Mouse (Mus musculus): ENCODE data around the gene Coro2b.

The Coro2b gene

DNA sequence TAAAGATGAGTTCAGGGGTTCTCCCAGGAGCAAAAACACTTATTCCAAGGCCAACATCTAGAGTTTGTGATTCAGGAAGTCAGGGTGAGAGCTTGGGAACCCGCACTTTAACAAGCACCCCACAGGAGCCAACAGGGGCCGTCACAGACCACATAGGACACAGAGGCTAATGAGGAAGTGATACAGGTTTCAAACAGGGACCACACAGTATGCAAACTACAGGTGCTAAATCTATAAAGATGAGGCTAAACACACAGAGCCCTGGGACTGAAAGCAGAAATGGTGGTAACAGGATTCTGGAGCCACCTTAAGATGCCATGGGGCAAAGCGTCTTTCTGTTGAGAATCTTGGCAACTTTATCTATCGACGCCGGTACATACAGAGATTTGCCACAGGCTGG, 27.2 kb downstream of the Coro2b start:
- DNase-seq, result no peak

DNA sequence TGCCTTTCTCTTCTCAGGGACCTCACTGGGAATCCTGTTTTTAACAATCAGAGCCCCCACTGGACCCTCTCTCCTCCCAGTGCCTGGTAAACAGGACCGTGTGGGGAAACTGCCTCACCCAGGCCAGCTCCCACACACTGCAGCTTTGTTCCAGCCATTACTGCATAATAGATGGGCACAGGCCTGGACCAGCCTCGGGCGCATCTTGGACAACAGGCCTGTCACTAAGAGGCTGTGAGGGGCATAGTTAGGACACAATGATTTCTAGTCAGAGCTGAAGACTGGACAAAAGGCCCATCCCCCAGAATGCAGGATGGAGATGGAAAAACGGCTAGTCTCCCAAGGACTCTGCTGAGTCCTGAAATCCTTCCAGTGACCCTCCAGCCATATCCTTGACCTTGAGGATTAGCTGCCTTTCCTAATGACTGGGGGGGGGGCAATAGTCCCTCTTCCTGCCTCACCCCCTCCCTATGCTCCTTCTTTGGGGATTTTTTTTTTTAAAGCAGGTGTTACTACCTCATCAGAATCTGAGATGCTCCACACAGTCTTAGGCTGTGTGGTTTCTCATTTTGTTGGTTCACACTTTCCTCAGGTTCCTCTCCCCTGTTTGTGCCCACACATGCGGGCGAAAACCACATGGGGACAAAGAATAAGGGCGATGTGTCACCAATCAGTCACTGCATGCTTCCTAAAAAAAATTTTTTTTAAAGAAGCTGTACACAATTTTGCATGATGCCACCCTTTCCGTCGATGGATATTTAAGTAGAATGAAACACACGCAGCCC, 27.9 kb downstream of the Coro2b start:
- no peak for DNase-seq

DNA sequence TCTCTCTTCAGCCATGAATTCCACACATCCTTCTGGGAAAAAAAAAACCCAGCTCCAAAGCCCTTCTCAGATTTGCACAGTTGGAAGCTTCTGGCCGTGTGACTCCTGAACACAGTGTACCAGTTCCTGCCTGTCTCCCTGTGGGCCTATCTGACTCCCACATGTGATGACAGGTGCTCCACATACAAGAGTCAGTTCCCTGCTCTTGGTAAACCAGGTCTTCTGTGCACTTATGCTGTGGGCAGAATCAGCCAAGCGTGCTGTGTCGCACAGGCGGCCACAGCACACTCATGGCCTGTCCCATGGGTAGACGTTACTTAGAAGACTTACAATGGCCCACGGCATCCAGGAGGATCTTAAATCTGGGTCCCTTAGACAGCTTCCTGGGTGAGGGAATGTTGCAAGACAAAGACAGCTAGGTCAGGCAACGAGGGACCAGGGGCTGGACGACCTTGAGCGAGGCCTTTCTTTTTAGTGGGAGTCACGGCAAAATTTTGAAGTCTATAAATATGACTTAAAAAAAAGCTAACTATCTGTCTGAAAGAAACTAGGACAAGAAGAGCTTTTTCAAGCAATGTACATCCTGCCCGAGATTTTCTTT, 30.3 kb downstream of the Coro2b start:
- no peak for DNase-seq

DNA sequence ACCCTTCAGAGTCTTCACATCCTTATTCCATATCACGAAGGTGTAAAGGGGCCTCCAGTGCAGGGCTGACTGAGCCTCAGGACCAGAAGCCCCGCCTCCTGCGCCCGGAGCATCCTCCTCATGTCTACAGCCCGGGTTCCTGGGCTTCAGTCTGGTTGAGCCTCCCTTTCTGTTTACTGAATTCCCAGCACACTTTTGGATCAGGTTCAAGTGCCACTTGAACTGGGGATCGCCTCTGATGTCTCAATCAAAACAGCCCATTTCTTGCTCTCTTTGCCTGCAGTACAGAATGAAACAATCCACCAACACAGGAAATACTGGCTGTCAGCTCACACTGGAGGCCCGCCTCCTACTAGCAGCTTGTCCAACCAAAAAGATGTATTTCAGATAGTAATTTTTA, 32.7 kb downstream of the Coro2b start:
- DNase-seq, result no peak

DNA sequence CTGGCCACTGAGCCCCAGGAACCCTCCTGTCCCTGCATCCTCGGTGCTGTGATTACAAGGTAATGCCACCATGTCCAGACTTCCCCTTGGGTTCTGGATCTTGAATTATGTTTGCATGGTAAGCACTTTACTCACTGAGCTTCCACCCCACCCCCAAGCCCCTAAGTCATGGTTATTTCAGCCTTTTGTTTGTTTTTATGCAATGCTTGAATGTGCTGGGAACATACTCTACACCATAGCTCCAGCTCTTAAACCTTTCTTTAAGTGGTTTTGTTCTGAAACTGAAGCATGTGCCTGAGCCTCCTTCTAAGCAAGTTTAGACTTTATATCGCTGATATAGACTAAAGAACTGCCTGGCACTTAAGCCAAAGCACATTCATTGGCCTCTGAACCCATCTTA, 34.5 kb downstream of the Coro2b start:
- no peak for DNase-seq

DNA sequence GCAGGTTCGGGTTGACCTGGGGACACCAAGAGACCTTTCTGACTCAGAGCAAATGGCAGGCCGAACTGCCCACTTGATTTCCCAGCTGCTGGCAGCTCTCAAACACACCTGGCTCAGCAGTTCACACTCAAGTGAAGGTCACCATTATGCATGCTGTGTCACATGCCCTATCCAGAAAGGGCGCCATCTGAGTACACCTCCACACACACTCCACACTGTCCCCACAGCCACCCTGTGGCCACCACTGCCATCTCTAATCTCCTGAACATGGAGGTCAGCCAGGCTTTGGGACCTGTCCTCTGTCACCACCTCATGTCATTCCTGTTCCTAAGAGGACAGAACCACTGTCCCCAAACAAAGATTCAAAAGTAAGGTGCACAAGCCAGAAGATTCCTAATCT, 35.3 kb downstream of the Coro2b start:
- peak; percentile 96 for DNase-seq

DNA sequence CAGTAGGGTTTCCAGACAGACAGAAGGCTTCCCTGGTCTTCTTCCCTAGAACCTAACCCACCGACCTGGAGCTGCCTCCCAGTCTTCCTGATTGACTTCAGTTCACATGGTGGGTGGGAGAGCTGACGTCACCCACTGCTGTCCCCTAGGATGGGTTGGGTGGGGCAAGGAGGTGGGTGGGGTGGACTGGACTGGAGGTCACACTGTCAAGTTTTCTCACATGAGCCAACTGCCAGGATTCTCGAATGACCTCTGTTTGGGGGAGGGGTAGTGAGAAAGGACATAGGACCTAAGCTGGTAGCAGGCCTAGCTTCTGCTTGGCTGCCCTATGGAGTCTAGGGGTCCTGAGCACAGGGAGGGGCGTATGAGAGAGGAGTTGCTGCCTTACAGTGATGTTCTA, 36.8 kb downstream of the Coro2b start:
- no peak for DNase-seq

DNA sequence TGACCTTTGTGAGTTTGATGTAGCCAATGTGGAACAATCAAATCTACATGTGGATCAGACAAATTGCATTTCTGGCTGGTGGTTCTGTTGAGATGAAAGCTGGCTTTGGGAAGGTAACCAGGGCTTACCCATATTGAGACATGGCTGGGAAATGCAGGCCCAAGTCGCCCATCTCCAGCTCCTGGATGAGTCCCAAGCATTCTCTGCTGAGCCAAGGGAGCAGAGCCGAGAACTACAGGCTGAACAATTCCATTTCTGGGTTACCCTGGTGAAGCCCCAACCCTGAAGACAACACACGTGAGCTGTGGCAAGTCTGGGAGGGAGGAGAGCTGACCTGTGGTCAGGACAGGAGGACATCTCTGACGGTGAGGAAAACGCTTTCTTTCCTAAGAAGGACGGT, 37.9 kb downstream of the Coro2b start:
- DNase-seq, result peak; percentile 80

DNA sequence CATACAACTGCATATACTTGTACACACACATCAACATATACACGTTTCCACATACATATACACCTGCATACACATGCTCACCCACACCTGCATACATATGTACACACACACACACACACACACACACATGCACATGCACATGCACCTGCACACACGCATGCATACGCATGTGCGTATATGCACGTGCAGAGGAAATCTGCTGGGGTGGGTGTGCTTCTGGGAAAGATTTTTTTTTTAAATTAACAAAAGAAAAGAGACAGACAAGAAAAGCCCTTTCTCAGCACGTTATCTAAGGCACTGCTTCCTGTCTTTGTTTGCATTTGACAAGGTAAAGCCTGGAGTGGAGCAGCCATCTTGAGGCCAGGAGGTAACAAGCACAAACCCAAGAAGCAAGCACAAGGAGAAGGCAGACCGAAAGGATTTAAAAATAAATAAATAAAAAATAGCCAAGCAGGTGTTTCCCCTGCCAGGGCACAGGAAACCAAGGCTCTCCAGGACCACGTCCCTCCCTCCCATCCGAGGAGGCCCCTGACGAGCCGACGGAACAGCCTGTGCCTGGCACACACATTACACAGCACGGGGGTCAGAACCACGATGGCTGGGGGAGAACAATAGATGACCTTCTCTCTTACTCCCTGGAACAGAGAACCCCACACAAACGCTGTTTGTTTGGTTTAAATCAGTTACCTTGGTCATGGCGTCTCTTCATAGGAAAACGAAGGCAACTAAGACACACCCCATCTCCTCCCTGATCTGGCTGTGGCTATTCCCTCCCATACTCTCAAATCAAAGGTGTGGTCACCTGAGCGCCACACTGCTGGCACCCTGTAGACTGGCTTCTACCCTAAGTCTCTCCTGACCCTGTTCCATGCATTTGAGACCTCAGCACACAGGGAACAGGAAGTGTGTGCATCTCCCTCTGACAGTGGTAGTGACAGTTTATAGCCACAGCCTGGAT, 39.4 kb downstream of the Coro2b start:
- DNase-seq, result peak; percentile 94

DNA sequence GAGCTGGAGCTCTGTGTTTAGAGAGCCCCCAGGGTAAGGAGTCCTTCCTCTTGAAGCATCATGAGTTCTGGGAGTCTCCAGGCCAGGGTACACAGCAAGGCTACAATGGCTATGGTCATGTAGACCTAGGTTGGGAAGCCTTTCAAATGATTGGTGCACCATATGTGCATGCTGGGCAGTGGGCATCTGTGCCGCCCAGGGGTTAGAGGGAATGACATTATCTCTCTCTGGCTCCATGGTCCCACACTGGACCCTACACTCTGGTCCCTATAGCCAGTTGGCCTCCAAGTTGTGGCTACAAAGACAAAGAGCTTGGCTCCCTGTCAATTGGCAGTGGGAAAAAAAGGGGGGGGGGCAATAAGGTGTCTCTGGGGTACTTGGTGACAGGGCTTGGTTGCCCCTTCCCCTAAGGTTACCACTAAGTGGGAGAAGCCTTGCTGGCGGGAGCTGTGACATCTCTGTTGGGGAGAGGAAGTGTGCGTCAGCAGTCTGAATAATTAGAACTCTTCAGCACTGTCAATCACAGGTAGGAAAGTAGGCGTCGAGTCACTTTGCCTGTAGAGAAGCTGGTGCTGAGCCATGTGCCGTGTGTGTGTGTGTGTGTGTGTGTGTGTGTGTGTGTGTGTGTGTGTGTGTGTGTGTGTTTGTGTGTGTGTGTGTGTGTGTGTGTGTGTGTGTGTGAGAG, 44.4 kb downstream of the Coro2b start:
- no peak for DNase-seq

DNA sequence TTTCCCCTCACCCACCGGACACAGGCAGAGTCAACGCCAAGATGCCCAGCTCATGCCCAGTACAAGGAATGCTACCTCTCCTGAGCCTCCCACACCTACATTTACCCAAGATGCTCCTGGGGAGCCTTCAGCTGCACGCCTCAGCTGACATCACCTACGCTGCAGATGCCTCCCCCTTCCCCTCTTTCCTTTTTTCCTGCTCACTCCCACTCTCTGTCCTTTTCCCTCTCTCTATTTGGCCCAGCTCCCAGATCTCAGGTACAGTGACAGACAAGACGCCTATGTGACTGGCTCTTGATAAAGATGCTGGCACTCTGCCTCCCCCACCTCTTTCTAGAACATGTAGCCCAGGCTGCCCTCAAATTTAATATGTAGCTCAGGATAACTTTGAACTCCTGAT, 45.2 kb downstream of the Coro2b start:
- DNase-seq, result no peak

DNA sequence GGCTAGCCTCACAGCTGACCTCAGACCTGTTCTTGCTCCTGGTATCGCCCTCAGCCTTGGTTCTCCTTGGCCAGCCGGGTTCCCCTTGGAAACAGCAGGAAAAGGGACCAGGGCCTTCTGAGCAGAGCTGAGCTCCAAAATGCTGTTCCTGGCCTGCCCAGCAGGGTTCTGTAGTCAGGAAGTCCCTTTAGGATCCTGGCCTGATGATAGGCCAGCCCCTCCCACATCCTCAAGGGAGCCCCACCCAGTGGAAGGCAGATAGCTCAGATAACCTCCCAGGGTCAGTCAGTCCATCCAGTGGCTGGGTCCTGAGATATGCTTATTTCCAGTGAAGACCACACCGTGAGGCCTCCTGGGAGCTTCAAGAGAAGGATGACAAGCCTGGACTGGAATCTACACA, 45.7 kb downstream of the Coro2b start:
- peak; percentile 98 for DNase-seq

DNA sequence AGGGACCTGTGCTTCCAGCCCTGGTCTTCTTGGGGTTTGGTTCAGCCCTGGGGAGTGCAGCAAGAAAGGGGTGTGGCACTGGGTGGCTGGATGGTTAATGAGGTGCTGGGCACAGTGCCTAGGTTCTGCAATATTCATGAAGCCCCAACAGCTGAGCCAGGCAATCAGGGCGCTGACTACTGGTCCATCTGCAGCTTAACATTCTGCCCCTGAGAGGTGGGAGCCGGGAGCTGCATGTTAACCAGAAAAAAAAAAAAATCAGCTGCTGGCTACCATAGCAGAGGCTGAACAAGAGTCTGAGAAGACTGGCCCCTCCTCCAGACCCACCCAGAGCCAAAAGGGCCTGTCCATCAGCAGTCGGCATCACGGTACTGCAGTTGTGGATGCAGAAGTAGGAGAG, 52.7 kb downstream of the Coro2b start:
- DNase-seq, result peak; percentile 91

DNA sequence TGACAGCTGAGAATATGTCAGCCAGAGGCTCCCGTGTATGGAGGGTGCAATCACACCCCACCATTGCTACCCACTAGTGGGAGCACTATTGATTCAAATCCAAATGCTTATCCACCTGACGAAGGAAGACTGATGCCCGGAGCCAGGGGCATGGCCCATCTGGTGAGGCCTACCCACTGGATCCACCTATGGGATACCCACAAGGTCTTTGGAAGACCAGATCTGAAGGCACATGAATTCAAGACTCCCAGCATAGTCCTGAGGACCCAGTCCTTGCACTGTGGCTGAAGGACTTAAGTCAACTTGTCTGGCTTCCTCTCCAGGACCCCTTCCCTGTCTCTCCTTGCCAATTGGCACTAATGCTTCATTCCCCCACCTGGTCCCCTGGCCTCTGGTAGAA, 54.1 kb downstream of the Coro2b start:
- peak; percentile 82 for DNase-seq

DNA sequence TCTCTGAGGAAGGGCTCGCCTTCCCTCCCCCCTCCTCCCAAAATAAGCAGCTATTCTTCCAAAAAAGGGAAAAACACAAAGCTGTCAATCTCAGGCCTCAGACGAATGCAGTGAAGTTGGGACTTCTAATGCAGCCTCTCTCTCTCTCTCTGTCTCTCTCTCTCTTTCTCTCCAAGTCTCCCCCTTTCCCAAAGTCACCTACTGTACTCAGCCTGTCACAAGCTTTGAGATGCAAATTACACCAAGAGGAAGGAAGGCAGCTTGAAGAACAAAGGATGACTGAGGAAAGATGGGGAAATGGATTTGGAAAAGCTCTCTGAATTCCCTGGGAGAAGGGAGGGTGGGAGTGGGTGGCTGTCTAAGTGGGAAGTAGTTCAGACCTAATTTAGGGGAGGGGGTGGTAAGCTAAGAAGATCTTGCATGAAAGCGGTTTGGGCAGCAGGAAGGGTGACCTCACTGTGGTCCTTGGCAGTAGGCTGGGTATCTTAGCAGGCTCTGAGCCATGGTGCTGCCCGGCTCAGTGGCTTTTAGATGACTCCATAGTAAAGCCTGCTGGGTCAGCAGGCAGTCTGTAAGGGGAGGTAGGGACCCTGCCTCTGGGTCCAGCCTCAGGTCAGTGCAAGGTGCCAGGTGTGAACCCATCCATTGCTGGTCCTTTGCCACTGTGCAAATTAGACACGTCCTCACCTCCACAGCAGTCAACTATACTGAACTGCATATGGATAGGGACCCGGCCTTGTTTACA, 55.8 kb downstream of the Coro2b start:
- DNase-seq, result peak; percentile 79

DNA sequence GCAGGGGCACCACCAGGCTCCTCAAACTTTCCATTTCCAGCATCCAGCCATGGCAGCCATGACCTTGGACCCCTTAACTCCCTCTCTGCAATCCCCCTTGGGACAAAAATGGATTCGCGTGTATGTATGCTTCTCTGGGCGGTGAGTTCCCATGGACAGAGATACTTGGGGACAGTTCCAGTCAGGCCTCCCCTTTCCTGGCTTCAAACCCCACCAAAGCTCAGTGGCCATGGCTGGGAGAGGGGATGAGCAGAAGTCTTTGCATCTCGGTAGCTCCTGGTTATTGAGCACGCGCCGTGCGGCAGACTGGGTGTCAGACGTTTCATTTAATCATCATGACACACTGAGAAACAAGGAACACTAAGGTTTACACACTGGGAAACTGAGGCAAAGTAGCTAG, 56.7 kb downstream of the Coro2b start:
- DNase-seq, result peak; percentile 84

DNA sequence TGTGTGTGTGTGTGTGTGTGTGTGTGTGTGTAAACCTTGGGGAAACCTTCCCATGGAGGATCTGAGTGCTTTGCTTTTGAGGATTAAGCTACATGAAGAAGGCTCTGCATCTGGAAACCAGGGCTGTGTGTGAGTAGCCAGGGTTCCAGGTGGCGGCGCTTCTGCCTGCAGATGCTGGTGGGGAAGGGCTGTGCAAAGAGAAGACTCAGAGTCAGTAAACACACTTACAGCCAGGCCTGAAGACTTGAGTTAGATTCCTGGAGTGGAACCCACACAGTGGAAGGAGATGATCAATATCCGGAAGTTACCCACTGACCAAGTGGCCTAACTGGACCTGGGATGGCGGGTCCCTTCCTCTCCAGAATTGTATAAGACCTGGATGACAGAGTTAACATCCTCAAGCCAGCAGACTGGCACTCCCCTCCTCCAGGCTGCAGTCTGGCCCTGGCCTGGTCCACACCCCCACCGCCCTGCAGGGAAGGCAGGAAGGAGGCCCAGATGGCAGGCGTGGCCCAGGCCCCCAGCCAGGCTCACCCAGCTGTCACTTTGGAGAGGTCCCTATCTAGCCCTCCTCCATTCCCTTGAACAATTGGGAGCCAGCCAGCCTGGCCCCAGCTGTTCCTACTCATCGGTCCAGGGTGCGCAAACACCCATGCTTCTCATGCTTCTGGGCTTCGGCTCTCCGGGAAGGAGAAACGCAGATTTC, 59.9 kb downstream of the Coro2b start:
- peak; percentile 99 for DNase-seq

DNA sequence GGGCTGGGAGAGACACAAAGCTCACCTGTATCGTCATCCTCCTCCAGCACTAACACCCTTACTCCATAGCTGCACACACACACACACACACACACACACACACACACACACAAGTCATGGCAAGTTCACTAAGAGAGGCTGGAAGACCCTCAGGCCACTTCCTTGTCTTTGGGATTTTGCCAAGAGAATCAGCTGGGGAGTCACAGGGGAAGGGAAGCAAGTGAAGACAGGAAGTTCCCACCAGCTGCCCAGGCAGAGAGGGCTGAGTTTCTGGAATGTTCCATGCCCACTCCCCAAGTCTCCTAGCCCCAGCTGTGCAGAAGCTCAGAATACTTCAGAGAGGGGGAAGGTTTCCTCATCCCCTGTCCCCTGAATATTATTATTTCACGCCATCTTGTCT, 62.6 kb downstream of the Coro2b start:
- peak; percentile 87 for DNase-seq

DNA sequence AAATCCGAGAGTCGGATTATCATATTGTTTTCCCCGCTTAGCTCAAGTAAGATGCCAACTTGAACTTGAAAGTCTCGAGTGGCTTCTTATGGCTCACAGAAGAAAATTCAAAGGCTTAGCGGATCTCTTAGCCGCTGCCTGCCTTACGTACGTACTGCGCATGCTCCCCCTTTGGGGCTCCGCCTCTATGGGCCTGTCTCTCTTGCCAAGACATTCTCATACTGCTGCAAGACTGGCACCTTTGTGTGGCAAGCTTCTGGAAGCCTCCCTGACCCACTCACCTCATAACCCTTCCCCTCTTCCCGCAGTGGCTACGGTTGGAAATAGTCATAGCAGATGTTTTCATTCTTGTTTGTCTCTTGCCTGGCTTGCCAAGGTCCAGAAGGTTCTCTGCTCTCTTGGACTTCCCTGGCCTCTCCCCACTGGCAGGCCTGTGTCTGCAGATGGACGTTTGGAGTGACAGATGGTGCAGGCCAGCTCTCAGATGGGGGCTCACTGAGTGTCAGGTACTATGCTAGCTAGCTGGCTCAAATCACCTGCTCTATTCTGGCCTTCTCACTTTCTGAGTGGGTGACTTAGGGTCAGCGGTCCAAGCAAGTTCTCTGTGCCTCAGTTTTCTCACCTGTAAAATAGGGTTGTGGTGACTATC, 65.2 kb downstream of the Coro2b start:
- DNase-seq, result no peak

DNA sequence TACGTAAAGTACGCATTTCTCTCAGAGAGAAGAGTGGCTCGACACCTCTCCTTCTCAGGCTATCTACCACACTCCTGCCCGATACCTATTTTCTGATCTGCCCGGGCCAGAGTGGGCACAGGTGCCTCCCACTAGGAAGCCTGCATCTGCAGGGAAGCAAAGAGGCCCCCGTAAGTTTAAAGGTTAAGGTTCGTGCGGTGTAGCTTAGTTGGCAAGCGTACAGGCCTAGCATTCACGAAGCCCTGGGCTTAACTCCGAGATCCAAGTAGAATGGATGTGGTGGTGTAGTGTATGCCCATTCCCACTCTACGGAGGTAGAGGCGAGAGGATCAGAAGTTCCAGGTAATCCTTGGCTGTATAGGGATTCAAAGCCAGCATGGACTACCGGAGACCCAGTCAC, 65.8 kb downstream of the Coro2b start:
- DNase-seq, result no peak

DNA sequence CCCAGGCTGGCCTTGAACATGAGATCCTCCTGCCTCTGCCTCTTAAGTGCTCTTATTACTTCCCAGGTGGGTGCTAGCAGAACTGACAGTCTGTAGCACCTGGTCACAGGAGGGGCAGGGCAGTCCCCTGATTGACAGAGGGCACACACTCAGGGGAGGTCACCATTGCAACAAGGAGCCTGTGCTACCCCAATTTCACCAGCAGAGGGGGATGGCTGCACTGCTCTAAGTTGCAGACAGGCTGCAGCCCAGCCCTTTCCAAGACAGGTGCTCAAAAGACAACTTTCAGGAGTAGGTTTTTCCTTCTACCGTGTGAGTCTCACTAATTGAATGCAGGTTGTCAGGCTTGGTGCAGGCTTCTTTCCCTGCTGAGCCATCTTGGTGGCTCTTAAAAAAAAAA, 66.4 kb downstream of the Coro2b start:
- peak; percentile 97 for DNase-seq
